Mouse (Mus musculus) splenic B cell, adult 2 months (primary cell): ENCODE data around the gene Micall2.
"Not testable (repeated sequence)": the region's sequence is repeated elsewhere in the genome, so short reads cannot be mapped to it uniquely, and the experiment has no call there.

Experiments
- DNase-seq: peaks from one replicate; pipeline ENCODE4 v3.0.0-alpha.2; 2011; ENCODE audit warnings: low read depth, low spot score
- H3K27me3 ChIP-seq: 2 replicates; pipeline ENCODE4 v1.6.1; 2012; ENCODE audit warnings: mild to moderate bottlenecking, low read length, moderate library complexity, mixed read lengths; ENCODE audit not compliant: control insufficient read depth, poor library complexity, insufficient read depth, severe bottlenecking
- H3K36me3 ChIP-seq: 2 replicates; pipeline ENCODE4 v1.6.1; 2012; ENCODE audit warnings: mild to moderate bottlenecking, low read length, moderate library complexity, mixed read lengths; ENCODE audit not compliant: control insufficient read depth, poor library complexity, insufficient read depth, severe bottlenecking

Gene Micall2

GRCm38 (mm10) chr5:139717723-139718122 is 18.4 kb downstream of the Micall2 start:
- Histone ChIP-seq H3K36me3 (no peaks in the 10 kb centered on the region), H3K27me3 (no peaks in the 10 kb centered on the region)
- peak; percentile 55 for DNase-seq

DNA sequence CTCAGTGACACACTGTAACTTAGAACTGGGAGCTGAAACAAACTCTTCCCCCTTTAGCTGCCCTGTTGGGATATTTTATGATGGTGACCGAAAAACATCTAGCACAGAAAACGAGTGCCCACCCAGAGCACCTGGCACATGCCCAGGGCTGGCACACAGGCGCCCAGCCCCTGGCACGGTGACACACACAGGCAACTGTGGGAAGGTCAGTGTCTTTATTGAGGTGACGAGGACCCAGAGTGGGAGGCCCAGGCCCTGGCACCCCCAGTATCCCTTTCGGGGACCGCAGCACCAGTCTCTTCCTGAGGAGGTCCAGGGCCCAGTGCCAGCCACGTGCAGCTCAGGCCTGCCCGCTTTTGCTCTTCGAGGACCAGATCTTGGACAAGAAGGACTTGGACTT is 29.6 kb downstream of the Micall2 start:
- no peak for DNase-seq
- no peaks in the 10 kb centered on the region for H3K36me3 ChIP-seq
- no peaks in the 10 kb centered on the region for H3K27me3 ChIP-seq

- peak; percentile 27 for DNase-seq
- Histone ChIP-seq H3K36me3 (no peaks in the 10 kb centered on the region), H3K27me3 (no peaks in the 10 kb centered on the region)
These were observed 33.2 kb downstream of the Micall2 start for GRCm38 (mm10) chr5:139702905-139703304.

DNA sequence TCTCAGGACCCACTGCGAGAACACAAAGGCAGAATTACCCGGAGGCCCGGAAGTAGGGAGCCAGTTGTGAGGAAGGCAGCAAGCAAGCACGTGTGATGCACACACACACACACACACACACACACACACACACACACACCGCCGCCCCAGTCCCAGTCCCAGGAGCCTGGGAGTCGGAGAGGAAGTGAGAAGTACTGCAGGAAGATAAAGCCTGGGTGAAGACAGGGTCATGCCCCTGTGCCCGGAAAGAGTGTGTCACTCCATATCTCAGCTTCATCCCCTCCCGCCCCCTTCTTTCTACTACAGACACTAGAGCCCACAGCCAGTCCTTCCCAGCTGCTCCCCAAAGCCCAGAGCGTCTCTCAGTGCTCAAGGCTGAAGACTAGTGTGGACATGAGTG is 33.9 kb downstream of the Micall2 start:
- no peak for DNase-seq
- Histone ChIP-seq H3K36me3 (no peaks in the 10 kb centered on the region), H3K27me3 (no peaks in the 10 kb centered on the region)

- no peak for DNase-seq
- no peaks in the 10 kb centered on the region for H3K36me3 ChIP-seq
- no peaks in the 10 kb centered on the region for H3K27me3 ChIP-seq
These were observed 39.2 kb downstream of the Micall2 start for GRCm38 (mm10) chr5:139696954-139697353.

DNA sequence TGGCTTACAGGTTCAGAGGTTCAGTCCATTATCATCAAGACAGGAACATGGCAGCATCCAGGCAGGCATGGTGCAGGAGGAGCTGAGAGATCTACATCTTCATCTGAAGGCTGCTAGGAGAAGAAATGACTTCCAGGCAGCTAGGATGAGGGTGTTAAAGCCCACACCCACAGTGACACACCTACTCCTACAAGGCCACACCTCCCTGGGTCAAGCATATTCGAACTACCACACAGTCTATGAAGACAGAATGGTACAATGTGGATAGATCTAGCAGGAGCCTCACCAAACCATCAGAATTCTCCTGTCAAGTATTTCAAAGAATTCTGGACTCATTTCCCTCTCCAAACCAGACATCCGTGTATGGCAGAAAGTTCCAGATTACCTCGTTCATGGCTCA is 40.3 kb downstream of the Micall2 start:
- H3K27me3 ChIP-seq, DNase-seq, H3K36me3 ChIP-seq: not testable (repeated sequence)

GRCm38 (mm10) chr5:139694989-139695571 is 41.1 kb downstream of the Micall2 start:
- H3K36me3 ChIP-seq: no peaks in the 10 kb centered on the region
- H3K27me3 ChIP-seq: no peaks in the 10 kb centered on the region
- no peak for DNase-seq

GRCm38 (mm10) chr5:139694292-139694988 is 41.7 kb downstream of the Micall2 start:
- no peak for DNase-seq
- H3K36me3 ChIP-seq: no peaks in the 10 kb centered on the region
- no peaks in the 10 kb centered on the region for H3K27me3 ChIP-seq

- H3K36me3 ChIP-seq: no peaks in the 10 kb centered on the region
- H3K27me3 ChIP-seq: no peaks in the 10 kb centered on the region
- no peak for DNase-seq
These were observed 45.3 kb downstream of the Micall2 start for GRCm38 (mm10) chr5:139690791-139691190.

DNA sequence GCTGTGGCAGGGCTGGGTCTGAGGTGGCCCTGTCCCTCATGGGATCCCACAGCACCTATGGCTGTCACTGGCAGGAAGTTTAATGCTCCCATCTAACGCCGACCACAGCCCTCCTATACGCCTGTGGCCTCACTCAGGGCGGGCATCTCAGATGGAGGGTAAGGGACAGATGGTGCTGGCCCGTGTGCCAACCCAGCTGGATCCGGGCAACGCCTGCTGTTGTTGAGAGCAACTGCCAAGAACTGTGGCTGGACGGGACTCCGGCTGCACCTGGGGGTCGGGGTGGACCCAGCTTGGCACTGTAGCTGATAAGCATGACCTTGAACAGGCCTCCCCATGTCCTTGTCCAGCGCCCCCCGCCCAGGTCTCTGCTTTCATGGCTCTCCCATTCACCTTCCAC is 47.8 kb downstream of the Micall2 start:
- Histone ChIP-seq H3K27me3 (no peaks in the 10 kb centered on the region), H3K36me3 (no peaks in the 10 kb centered on the region)
- no peak for DNase-seq

DNA sequence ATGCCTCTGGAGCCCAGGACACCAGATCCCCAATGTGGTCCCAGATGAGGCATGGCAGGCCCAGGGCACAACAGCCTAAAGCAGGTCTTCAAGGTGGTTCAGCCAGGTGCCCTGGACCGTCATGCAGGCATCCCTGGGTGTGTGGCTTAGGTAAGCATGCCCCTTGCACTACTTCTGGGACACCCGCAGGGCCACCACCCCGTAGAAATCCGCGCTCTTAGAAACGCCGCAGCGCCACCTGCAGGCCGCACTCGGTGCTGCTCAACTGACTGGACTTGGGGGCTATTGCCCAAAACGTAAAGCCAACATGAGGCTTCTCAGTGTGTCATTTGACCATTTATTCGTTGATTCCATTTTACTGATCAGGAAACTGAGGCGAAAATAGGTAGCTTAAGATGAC is 48.5 kb downstream of the Micall2 start:
- no peaks in the 10 kb centered on the region for H3K36me3 ChIP-seq
- DNase-seq: peak; percentile 28

GRCm38 (mm10) chr5:139686530-139687249 is 49.4 kb downstream of the Micall2 start:
- Histone ChIP-seq H3K36me3 (no peaks in the 10 kb centered on the region), H3K27me3 (no peaks in the 10 kb centered on the region)
- no peak for DNase-seq

More for the DNA sequence above, 48.5 kb downstream of the Micall2 start:
- no peaks in the 10 kb centered on the region for H3K27me3 ChIP-seq

DNA sequence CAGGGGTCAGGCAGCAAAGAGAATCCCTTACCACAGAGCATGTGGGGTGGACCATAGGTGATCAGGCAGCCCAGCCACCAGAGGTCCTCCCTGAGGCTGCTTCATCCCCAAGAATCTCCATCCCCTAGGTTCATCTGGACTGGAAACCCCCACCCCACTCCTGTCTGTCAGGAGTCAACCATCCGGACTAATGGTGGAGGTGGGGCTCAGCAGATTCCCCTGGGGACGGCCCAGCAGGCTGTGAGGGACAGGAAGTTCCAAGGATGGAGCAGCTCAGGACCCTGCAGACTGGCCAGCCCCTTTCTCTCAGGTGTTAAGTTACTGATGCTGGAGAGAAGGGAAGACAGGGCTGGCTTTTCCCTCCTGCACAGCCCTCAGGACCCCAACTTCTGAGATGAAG is 52.9 kb downstream of the Micall2 start:
- H3K27me3 ChIP-seq: no peaks in the 10 kb centered on the region

GRCm38 (mm10) chr5:139682631-139682977 is 53.5 kb downstream of the Micall2 start:
- no peak for DNase-seq
- no peaks in the 10 kb centered on the region for H3K27me3 ChIP-seq
- no peaks in the 10 kb centered on the region for H3K36me3 ChIP-seq

More for the DNA sequence above, 52.9 kb downstream of the Micall2 start:
- H3K36me3 ChIP-seq: no peaks in the 10 kb centered on the region
- no peak for DNase-seq

GRCm38 (mm10) chr5:139681832-139682630 is 54.1 kb downstream of the Micall2 start:
- no peak for DNase-seq
- Histone ChIP-seq H3K27me3 (no peaks in the 10 kb centered on the region), H3K36me3 (no peaks in the 10 kb centered on the region)
